Mouse (Mus musculus) liver, embryonic 14.5 days (tissue): ENCODE measurements at regions not wholly inside any gene's neighbourhood (a gene's known extent, or its start where the extent isn't known, plus 50 kb on each side); places are given as distances from the start of the nearest gene placed in this dataset.

ENCODE experiments used
- ATAC-seq: fragments of 200-750 bp; cut with Nextera tagmentation; 2 replicates; pipeline ENCODE4 v1.8.0; 2017; ENCODE audit warnings: moderate number of reproducible peaks, mild to moderate bottlenecking, moderate library complexity; ENCODE audit not compliant: insufficient read depth
- DNase-seq, 3 experiments: peaks; one replicate each; pipeline ENCODE4 v3.0.0-alpha.2; 2012 to 2013; ENCODE audit warnings: low read depth in 3 of 3, low spot score in 3 of 3
- H3K27ac ChIP-seq: fragments of 300-500 bp; sonication (generic); 2 replicates; pipeline ENCODE4 v1.5.1; 2014; ENCODE audit warnings: moderate library complexity, mild to moderate bottlenecking, control low read depth, inconsistent platforms
- H3K27me3 ChIP-seq: fragments of 300-500 bp; sonication (generic); 2 replicates; pipeline ENCODE4 v1.6.1; 2014; ENCODE audit warnings: mild to moderate bottlenecking, low read length, moderate library complexity; ENCODE audit not compliant: control insufficient read depth, insufficient read depth
- H3K36me3 ChIP-seq: fragments of 300-500 bp; sonication (generic); replicated peaks from 2 replicates; pipeline ENCODE4 v1.6.1; 2014; ENCODE audit warnings: low read depth; ENCODE audit not compliant: control insufficient read depth, insufficient read depth
- H3K4me1 ChIP-seq, 2 experiments: fragments of 200-500 bp in 1 of 2; fragments of 300-500 bp in 1 of 2; sonication (generic) in 1 of 2; replicated peaks; 2 replicates each; pipeline ENCODE4 v1.6.1; 2012 to 2014; ENCODE audit warnings: antibody characterized with exemption in 1 of 2, inconsistent platforms in 1 of 2, low read length in 1 of 2; ENCODE audit not compliant: control insufficient read depth in 2 of 2, insufficient read depth in 2 of 2
- H3K4me2 ChIP-seq: fragments of 300-500 bp; sonication (generic); 2 replicates; pipeline ENCODE4 v1.6.1; 2014; ENCODE audit warnings: low read depth, mild to moderate bottlenecking, control low read depth, moderate library complexity
- H3K4me3 ChIP-seq, 2 experiments: fragments of 200-500 bp in 1 of 2; fragments of 300-500 bp in 1 of 2; sonication (generic) in 1 of 2; 2 replicates each; pipeline ENCODE4 v1.5.1; 2012 to 2014; ENCODE audit warnings: low read depth in 2 of 2, low read length in 2 of 2, mild to moderate bottlenecking in 2 of 2, control low read depth in 1 of 2, inconsistent platforms in 1 of 2, moderate library complexity in 1 of 2; ENCODE audit not compliant: insufficient read depth in 1 of 2
- H3K9ac ChIP-seq: fragments of 300-500 bp; sonication (generic); replicated peaks from 2 replicates; pipeline ENCODE4 v1.6.1; 2014; ENCODE audit warnings: mild to moderate bottlenecking, control low read depth, moderate library complexity
- H3K9me3 ChIP-seq: fragments of 300-500 bp; sonication (generic); 2 replicates; pipeline ENCODE4 v1.6.1; 2016; ENCODE audit warnings: low read length, mixed read lengths; ENCODE audit not compliant: control insufficient read depth
- CTCF ChIP-seq: IDR thresholded peaks from 2 replicates; pipeline ENCODE4 v1.5.1; 2016; ENCODE audit warnings: antibody characterized with exemption, low read depth, control low read depth
- EP300 ChIP-seq: IDR thresholded peaks from 2 replicates; pipeline ENCODE4 v1.6.1; 2016; ENCODE audit warnings: antibody characterized with exemption, low read depth
- WGBS: fragments of 180-500 bp; shearing (Covaris S2); extraction: QIAGEN DNeasy Blood & Tissue Kit; methylation state at CpG from one replicate; pipeline ENCODE4 v1.1.7; 2014; ENCODE audit not compliant: insufficient replicate concordance; 5-methylcytosine and 5-hydroxymethylcytosine counted together

- Histone ChIP-seq H3K4me1 (no peaks in the 10 kb centered on the region), H3K4me2 (no peak overlapping the region), H3K27me3 (no peaks in the 10 kb centered on the region), H3K4me3 (no peak overlapping the region), H3K27ac (no peak overlapping the region), H3K9ac (no peak overlapping the region), H3K36me3 (no peaks in the 10 kb centered on the region), H3K9me3 (no peaks in the 10 kb centered on the region)
- DNase-seq (no peak), ATAC-seq (no peak)
- 52% methylated on average over 16 of the region's 16 CpGs for WGBS
- TF ChIP-seq EP300, result no peak
- TF ChIP-seq CTCF, result no peak
These were observed 189.6 kb downstream of the Mtx2 start for GRCm38 (mm10) chr2:75014994-75015728.

GRCm38 (mm10) chr2:75019459-75019858, 193.9 kb downstream of the Mtx2 start:
- 13% methylated on average over 7 of the region's 7 CpGs for WGBS
- no peaks in the 10 kb centered on the region for H3K36me3 ChIP-seq
- no peak for TF ChIP-seq EP300
- TF ChIP-seq CTCF, result no peak
- no peaks in the 10 kb centered on the region for H3K9me3 ChIP-seq
- H3K4me3 ChIP-seq, result no peak overlapping the region
- DNase-seq (no peak), ATAC-seq (no peak)
- H3K27ac ChIP-seq, result no peak overlapping the region
- no peaks in the 10 kb centered on the region for H3K27me3 ChIP-seq
- no peak overlapping the region for H3K9ac ChIP-seq
- no peaks in the 10 kb centered on the region for H3K4me1 ChIP-seq
- no peak overlapping the region for H3K4me2 ChIP-seq

GRCm38 (mm10) chr2:75021639-75022038, 196.0 kb downstream of the Mtx2 start:
- H3K36me3 ChIP-seq, result no peaks in the 10 kb centered on the region
- DNase-seq, result no peak
- no peaks in the 10 kb centered on the region for H3K4me1 ChIP-seq
- H3K4me3 ChIP-seq, result no peak overlapping the region
- H3K4me2 ChIP-seq, result no peak overlapping the region
- WGBS, result 37% methylated on average over 7 of the region's 7 CpGs
- H3K27ac ChIP-seq, result no peak overlapping the region
- no peaks in the 10 kb centered on the region for H3K9me3 ChIP-seq
- H3K27me3 ChIP-seq, result no peaks in the 10 kb centered on the region
- TF ChIP-seq CTCF, result no peak
- TF ChIP-seq EP300, result no peak
- no peak overlapping the region for H3K9ac ChIP-seq
- no peak for ATAC-seq

DNA sequence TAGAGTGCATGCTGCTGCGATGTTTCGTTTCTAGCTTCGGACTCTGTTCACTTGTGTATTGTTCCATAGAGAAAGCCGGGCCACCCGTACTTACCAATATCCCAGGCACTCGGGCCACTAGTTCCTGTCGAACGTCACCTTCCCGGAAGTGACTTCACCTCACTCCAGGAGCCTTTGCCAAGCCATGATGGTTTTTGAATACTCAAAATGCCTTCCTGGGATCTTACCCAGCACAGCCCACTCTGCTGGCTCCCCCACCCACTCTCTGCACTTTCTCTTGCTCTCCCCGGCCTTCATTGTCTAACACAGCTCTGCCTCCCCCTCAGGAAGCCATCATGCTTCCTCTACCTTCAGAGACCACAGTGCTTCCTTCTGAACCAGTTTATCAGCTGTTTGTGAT, 202.5 kb downstream of the Mtx2 start:
- 48% methylated on average over 10 of the region's 10 CpGs for WGBS
- Histone ChIP-seq H3K4me1 (no peaks in the 10 kb centered on the region), H3K27ac (no peak overlapping the region), H3K9ac (no peak overlapping the region), H3K36me3 (no peaks in the 10 kb centered on the region), H3K4me3 (no peak overlapping the region), H3K27me3 (no peaks in the 10 kb centered on the region), H3K4me2 (no peak overlapping the region), H3K9me3 (no peaks in the 10 kb centered on the region)
- TF ChIP-seq CTCF (no peak), EP300 (no peak)
- no peak for DNase-seq
- no peak for ATAC-seq

DNA sequence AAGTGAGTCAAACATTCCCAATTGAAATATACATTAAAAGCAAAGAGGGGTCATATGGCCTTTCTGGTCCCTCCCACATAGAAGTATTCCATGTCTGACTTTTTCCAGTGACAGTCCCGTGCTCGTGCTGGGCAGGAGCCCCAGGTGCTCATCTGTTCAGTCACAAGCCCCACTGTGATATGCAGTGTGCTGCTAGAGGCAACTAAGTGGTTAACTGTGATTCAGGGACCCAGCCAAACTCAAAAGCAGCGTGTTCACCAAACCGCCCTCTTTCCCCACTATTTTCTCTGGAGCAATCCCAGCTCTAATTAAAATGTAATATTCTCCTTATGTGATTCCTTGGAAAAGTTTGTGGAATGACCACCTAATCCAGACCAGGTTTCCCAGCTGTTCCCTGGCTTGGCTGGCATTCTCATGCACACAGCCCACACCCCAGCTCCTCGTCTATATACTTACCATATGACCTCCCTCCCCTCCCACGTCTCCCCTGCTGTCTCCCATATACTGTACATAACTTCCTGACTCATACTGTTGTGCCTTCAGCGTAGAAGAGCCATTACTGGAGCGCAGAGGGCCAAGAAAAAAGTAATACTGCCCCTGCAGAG, 203.6 kb downstream of the Mtx2 start:
- TF ChIP-seq EP300, result no peak
- no peak for TF ChIP-seq CTCF
- no peak overlapping the region for H3K4me2 ChIP-seq
- no peaks in the 10 kb centered on the region for H3K4me1 ChIP-seq
- ATAC-seq (no peak), DNase-seq (no peak)
- no peaks in the 10 kb centered on the region for H3K27me3 ChIP-seq
- H3K36me3 ChIP-seq, result no peaks in the 10 kb centered on the region
- H3K27ac ChIP-seq, result no peak overlapping the region
- no peaks in the 10 kb centered on the region for H3K9me3 ChIP-seq
- WGBS, result 47% methylated on average over 8 of the region's 8 CpGs
- no peak overlapping the region for H3K4me3 ChIP-seq
- no peak overlapping the region for H3K9ac ChIP-seq
